8 mouse cellular contexts compared by ENCODE assay signal in genomic region chr17:24548435-24548834, GRCm38 (mm10). TPM values are rescaled to one million over a fixed set of nuclear protein-coding genes. Genes with fewer than 3 reads are reported as not detected.
A peak's percentile ranks its signal among the peaks of the same experiment; 100 is the strongest.
DNase-seq lines count a peak whose midpoint lies in the region; ATAC-seq and TF ChIP-seq lines count a peak whose summit lies in the region.

No protein-coding gene starts in this region.

- H3K4me3 ChIP-seq in liver, adult 2 months (ENCODE audit: insufficient read depth, low read depth, low read length): peak overlapping the region; percentile 69; the same call in 1 of the 2 replicates
- H3K4me3 ChIP-seq in embryonic facial prominence, embryonic 13.5 days: peak overlapping the region; percentile 96
- peak overlapping the region; percentile 71 for H3K4me3 ChIP-seq in intestine, postnatal 0 days (ENCODE audit: low read depth, low read length)

- 59% methylated on average over 9 of the region's 9 CpGs for WGBS in liver, adult 2 months
- 33% methylated on average over 9 of the region's 9 CpGs for WGBS in embryonic facial prominence, embryonic 13.5 days
- 19% methylated on average over 9 of the region's 9 CpGs for WGBS in intestine, postnatal 0 days

- H3K4me1 ChIP-seq in liver, adult 2 months (ENCODE audit: control insufficient read depth, insufficient read depth, low read length): peaks cover 8% of the 10 kb centered on the region
- peaks cover 38% of the 10 kb centered on the region for H3K4me1 ChIP-seq in embryonic facial prominence, embryonic 13.5 days
- H3K4me1 ChIP-seq in intestine, postnatal 0 days (replicated peaks; ENCODE audit: control insufficient read depth, insufficient read depth, low read length): peaks cover 4% of the 10 kb centered on the region; the same call in 1 of the 2 replicates

- ATAC-seq in embryonic facial prominence, embryonic 13.5 days (ENCODE audit: insufficient number of reproducible peaks, insufficient read depth, low FRiP score, low TSS enrichment, low read depth): no peak
- ATAC-seq in intestine, postnatal 0 days: no peak

- no peak overlapping the region for H3K27ac ChIP-seq in liver, adult 2 months (replicated peaks; ENCODE audit: insufficient read depth, low read depth, low read length)
- H3K27ac ChIP-seq in embryonic facial prominence, embryonic 13.5 days: no peak overlapping the region; the same call in 1 of the 2 replicates
- H3K27ac ChIP-seq in intestine, postnatal 0 days (ENCODE audit: low read depth, low read length): peak overlapping the region; percentile 76; the same call in 1 of the 2 replicates

- H3K27me3 ChIP-seq in liver, adult 2 months (ENCODE audit: control insufficient read depth, insufficient read depth, low read length): peaks cover 3% of the 10 kb centered on the region; the same call in 1 of the 2 replicates
- peaks cover 16% of the 10 kb centered on the region for H3K27me3 ChIP-seq in embryonic facial prominence, embryonic 13.5 days
- no peaks in the 10 kb centered on the region for H3K27me3 ChIP-seq in intestine, postnatal 0 days (replicated peaks; ENCODE audit: control insufficient read depth, insufficient read depth, low read length)

- no peaks in the 10 kb centered on the region for H3K36me3 ChIP-seq in liver, adult 2 months (ENCODE audit: control insufficient read depth, insufficient read depth, low read length)
- no peaks in the 10 kb centered on the region for H3K36me3 ChIP-seq in embryonic facial prominence, embryonic 13.5 days
- H3K36me3 ChIP-seq in intestine, postnatal 0 days (ENCODE audit: control insufficient read depth, insufficient read depth): no peaks in the 10 kb centered on the region

- peak overlapping the region; percentile 78 for H3K4me2 ChIP-seq in embryonic facial prominence, embryonic 13.5 days
- H3K4me2 ChIP-seq in intestine, postnatal 0 days (replicated peaks; ENCODE audit: low read depth): peak overlapping the region; percentile 92

- TF ChIP-seq CTCF in liver, adult 2 months (IDR thresholded peaks at IDR 0.05; ENCODE audit: low read depth, low read length): no peak
- no peak for TF ChIP-seq CTCF in intestine, postnatal 0 days (IDR thresholded peaks at IDR 0.05; ENCODE audit: low read depth)

- no peak overlapping the region for H3K9ac ChIP-seq in liver, adult 2 months (ENCODE audit: low read depth, low read length)
- H3K9ac ChIP-seq in embryonic facial prominence, embryonic 13.5 days: peak overlapping the region; percentile 95; the same call in 1 of the 2 replicates
- no peak overlapping the region for H3K9ac ChIP-seq in intestine, postnatal 0 days (ENCODE audit: low read depth, low read length)

- no peaks in the 10 kb centered on the region for H3K9me3 ChIP-seq in embryonic facial prominence, embryonic 13.5 days
- H3K9me3 ChIP-seq in intestine, postnatal 0 days (ENCODE audit: control insufficient read depth): no peaks in the 10 kb centered on the region

- peaks cover 15% of the 10 kb centered on the region; the same call in 1 of the 2 replicates for H3K79me2 ChIP-seq in liver, adult 2 months (ENCODE audit: control insufficient read depth, insufficient read depth, low read length)

- TF ChIP-seq POLR2A in liver, adult 2 months (IDR thresholded peaks at IDR 0.05; ENCODE audit: extremely low read depth, insufficient read depth, low read length): no peak

- no peak for DNase-seq in liver, adult 2 months (ENCODE audit: extremely low read depth, low read depth, low spot score)
- DNase-seq in liver: no peak
- DNase-seq in lung, postnatal 25 days (ENCODE audit: low spot score): peak; percentile 30
- no peak for DNase-seq in ovary, postnatal 36 days (ENCODE audit: low spot score)
- no peak for DNase-seq in layer of hippocampus, postnatal 25 days (ENCODE audit: extremely low spot score in 1 of 2, low spot score in 1 of 2)
- DNase-seq in layer of hippocampus, adult 8-10 months (ENCODE audit: low spot score in 2 of 2): no peak

RNA-seq across cellular contexts. Expression of gene Pkd1, which starts 1.2 kb away (rescaled TPM):
- total RNA-seq in liver, adult 2 months (2014; rRNA removed): 9.9 and 11.4 TPM in 2 replicates
- polyA plus RNA-seq in liver, adult 2 months (2012; rRNA removed): 14.7 and 17.4 TPM in 2 replicates
- polyA plus RNA-seq in embryonic facial prominence, embryonic 13.5 days (2015; fragmentation: Nextera tagmentation; extraction: Ambion mirVana): 24.1 and 30.6 TPM in 2 replicates
- polyA plus RNA-seq in intestine, postnatal 0 days (2015; fragmentation: Nextera tagmentation; extraction: Ambion mirVana): 5.4 and 8.3 TPM in 2 replicates
- total RNA-seq in layer of hippocampus, postnatal 25 days (2021): 10 to 100 TPM; 68.9 to 89.9 TPM
- total RNA-seq in layer of hippocampus, adult 8-10 months (2022): 100 to 1,000 TPM in 1 of 4 experiments, 10 to 100 TPM in 3; 72.1 to 120 (median 88.4) TPM

RNA-seq across cellular contexts. Expression of gene Rab26, which starts 14.4 kb away (rescaled TPM):
- total RNA-seq in liver, adult 2 months (2014; rRNA removed): 0.13 and 0.37 TPM in 2 replicates
- 0.15 and 0.40 TPM in 2 replicates for polyA plus RNA-seq in liver, adult 2 months (2012; rRNA removed)
- polyA plus RNA-seq in embryonic facial prominence, embryonic 13.5 days (2015; fragmentation: Nextera tagmentation; extraction: Ambion mirVana): 2.8 and 3.3 TPM in 2 replicates
- 0.31 and 0.63 TPM in 2 replicates for polyA plus RNA-seq in intestine, postnatal 0 days (2015; fragmentation: Nextera tagmentation; extraction: Ambion mirVana)
- 10 to 100 TPM; 65.1 to 72.1 TPM for total RNA-seq in layer of hippocampus, postnatal 25 days (2021)
- total RNA-seq in layer of hippocampus, adult 8-10 months (2022): 10 to 100 TPM; 63.4 to 66.7 (median 65.6) TPM

RNA-seq across cellular contexts. Expression of gene Traf7, which starts 20.7 kb away (rescaled TPM):
- 13.4 and 14.4 TPM in 2 replicates for total RNA-seq in liver, adult 2 months (2014; rRNA removed)
- 25.3 and 47.5 TPM in 2 replicates for polyA plus RNA-seq in liver, adult 2 months (2012; rRNA removed)
- 96.1 and 97.1 TPM in 2 replicates for polyA plus RNA-seq in embryonic facial prominence, embryonic 13.5 days (2015; fragmentation: Nextera tagmentation; extraction: Ambion mirVana)
- polyA plus RNA-seq in intestine, postnatal 0 days (2015; fragmentation: Nextera tagmentation; extraction: Ambion mirVana): 39.7 and 41.2 TPM in 2 replicates
- total RNA-seq in layer of hippocampus, postnatal 25 days (2021): 10 to 100 TPM; 69.9 to 88.9 TPM
- 100 to 1,000 TPM in 2 of 4 experiments, 10 to 100 TPM in 2; 82.9 to 106 (median 97.4) TPM for total RNA-seq in layer of hippocampus, adult 8-10 months (2022)

Comparison
In these comparisons a context has a peak if more than half of its experiments do, and no peak if none do; other contexts are left out.
1. RNA of gene Rab26, which starts 14.4 kb away (total RNA-seq): 65.1 to 72.1 TPM in layer of hippocampus, postnatal 25 days and 63.4 to 66.7 TPM in layer of hippocampus, adult 8-10 months; 0.13 to 0.37 TPM in liver, adult 2 months; every median in the first group is over 10 times any median in the second.
2. Peak in every context shown above with its lines, with median percentiles within 50 percentile points of each other: H3K4me3 ChIP-seq.